Mouse (Mus musculus): ENCODE data around the gene D1Pas1.

D1Pas1 gene

DNA sequence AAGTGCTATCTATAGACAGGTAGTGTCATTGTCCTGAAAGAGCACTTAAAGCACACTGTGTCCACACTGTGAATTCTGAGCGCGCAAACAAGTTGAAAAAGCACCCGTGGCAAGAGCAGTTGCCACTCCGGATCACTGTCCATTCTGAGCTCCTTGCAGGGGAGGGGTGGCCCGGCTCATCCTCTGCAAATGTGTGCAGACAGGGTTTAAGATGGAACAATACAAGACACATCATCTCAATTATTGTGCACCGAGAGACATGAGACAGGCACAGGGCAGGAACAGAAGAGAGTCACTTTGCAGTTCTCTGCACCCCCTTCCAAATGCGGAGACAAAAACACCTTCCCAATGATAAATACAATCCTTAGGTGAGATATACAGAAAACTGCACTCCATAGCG, 19.3 kb downstream of the D1Pas1 start:
- no peak for DNase-seq (ENCODE audit: low spot score in 2 of 2)

- DNase-seq (ENCODE audit: low spot score in 2 of 2) = no peak
These were observed 21.1 kb downstream of the D1Pas1 start for GRCm38 (mm10) chr1:186988281-186988682.

- DNase-seq (ENCODE audit: low spot score in 2 of 2) = no peak
These were observed 21.6 kb downstream of the D1Pas1 start for GRCm38 (mm10) chr1:186988822-186989221.

DNA sequence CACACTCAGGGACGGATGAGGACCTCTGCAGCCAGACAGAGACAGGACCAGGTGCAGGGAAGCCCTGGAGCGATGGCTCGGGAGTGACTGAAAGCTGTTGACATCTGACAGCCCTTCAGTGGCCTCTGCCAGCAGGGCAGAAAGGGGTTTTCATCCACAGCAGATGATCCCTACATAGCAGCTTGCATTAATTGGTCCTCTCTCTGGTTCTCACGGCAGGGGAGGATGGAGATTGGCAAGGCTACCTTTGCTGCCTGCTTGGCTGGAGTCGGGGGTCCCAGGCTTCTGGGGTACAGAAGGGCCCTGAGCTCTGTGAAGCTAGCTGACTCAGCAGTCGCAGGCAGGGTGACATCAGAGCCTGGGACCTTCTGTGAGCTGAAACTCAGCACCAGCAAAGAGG, 24.3 kb downstream of the D1Pas1 start:
- no peak for DNase-seq (ENCODE audit: low spot score in 2 of 2)

DNA sequence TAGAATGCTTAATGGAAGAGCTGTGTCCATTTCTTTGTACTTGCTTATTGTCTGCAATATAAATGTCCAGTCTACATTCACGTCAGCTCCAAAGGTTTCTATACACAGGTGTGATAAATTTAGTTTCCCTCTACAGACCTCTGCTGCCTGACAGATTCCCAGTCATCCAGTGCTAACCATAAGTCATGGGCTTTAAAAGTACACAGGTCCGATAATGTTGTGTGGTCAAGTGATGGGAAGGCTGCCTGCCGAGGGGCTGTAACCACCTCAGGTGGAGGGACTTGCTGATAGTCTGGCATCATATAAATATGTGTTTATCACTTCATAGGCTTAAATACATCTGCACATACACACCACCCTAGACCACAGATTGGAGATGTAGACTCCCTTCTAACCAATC, 24.9 kb downstream of the D1Pas1 start:
- no peak for DNase-seq (ENCODE audit: low spot score in 2 of 2)

- no peak for DNase-seq (ENCODE audit: low spot score in 2 of 2)
These were observed 30.5 kb downstream of the D1Pas1 start for GRCm38 (mm10) chr1:186997596-186998304.

- no peak for DNase-seq (ENCODE audit: low spot score in 2 of 2)
These were observed 36.2 kb downstream of the D1Pas1 start for GRCm38 (mm10) chr1:187003441-187003861.

GRCm38 (mm10) chr1:187004306-187004705, 37.1 kb downstream of the D1Pas1 start:
- DNase-seq (ENCODE audit: low spot score in 2 of 2) = no peak

GRCm38 (mm10) chr1:187006227-187006925, 39.2 kb downstream of the D1Pas1 start:
- no peak for DNase-seq (ENCODE audit: low spot score in 2 of 2)

DNA sequence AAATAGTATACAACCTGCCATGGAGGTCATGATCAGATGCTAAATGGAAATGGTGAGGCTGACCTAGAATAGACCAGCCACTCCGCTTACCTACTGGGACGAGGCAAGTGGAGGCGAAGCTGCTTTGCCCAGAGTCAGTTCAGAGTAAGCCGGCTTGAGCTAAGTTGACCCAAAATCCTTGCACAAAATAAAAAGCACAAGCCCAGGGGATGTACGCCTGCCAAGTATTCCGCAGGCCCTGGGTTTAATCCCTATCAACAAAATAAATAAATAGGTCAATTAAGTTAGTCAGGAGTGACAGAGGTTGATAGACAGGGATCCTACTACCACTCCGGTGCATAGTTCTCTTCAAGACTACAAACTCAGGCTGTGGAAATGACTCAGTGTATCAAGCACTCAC, 41.0 kb downstream of the D1Pas1 start:
- DNase-seq (ENCODE audit: low spot score in 2 of 2) = no peak

GRCm38 (mm10) chr1:187010071-187010470, 42.9 kb downstream of the D1Pas1 start:
- no peak for DNase-seq (ENCODE audit: low spot score in 2 of 2)

- DNase-seq (ENCODE audit: low spot score in 2 of 2) = no peak
These were observed 44.4 kb downstream of the D1Pas1 start for GRCm38 (mm10) chr1:187011601-187012000.

GRCm38 (mm10) chr1:187014141-187014540, 46.9 kb downstream of the D1Pas1 start:
- DNase-seq (ENCODE audit: low spot score in 2 of 2) = no peak

GRCm38 (mm10) chr1:187015673-187016072, 48.5 kb downstream of the D1Pas1 start:
- DNase-seq (ENCODE audit: low spot score in 2 of 2) = no peak

DNA sequence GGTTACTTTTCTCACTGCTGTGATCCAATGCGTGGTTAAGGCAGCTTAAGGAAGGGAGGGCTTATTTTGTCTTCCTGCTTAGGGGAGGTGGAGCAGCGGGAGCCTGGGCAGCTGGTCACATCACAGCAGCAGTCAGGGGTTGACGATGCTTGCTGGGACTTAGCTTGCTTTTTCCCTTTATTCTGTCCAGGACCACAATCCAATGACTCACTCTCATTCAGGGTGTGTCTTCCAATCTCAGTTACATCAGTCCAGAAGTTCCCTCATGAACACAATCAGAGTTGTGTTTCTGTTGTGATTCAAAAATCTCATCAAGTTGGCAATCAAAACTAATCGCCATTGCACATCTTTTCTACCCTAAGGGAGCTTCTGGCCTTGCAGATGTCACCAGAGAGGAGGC, 48.9 kb downstream of the D1Pas1 start:
- no peak for DNase-seq (ENCODE audit: low spot score in 2 of 2)

DNA sequence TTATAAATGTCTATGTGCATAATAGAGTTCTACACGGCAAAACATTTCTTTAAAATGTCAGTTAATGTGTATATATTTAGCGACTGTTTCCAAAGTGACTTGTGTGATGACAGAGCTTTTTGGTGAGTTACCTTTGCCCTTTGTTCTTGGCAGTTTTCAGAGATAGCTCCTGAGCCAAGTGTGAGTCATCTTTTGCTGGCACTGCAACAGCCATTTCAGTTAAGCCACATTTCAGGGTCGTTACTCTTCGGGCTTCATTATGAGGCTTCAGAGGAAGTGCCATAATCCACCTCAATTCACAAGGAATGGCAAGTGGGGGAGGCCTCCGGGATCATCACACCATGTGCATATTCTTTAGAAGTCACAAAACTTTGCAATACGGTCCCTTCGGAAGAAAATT, 52.8 kb downstream of the D1Pas1 start:
- no peak for DNase-seq (ENCODE audit: low spot score in 2 of 2)
